Comparison of ENCODE assay signal across 21 mouse cellular contexts in genomic region chr9:33954319-33954718, GRCm38 (mm10).
"Had no signal": no experiment of that assay in that cellular context is flagged by ENCODE, and none has a peak within 500 bp of the region (broad histone marks: within the 10 kb centered on the region; RNA-seq: fewer than 3 reads in every experiment).

No protein-coding gene starts in this region.

- ATAC-seq: liver, postnatal 0 days; lung, postnatal 0 days; midbrain, embryonic 16.5 days had no signal

- DNase-seq: liver, postnatal 0 days; lung, adult 2 months; lung, postnatal 14 days; lung, postnatal 36 days; midbrain, embryonic 14.5 days; retina, postnatal 1 day; thymus, adult 2 months; thymus, postnatal 25 days; thymus, postnatal 4 days had no signal

- H3K9me3 ChIP-seq: lung, embryonic 15.5 days; megakaryocyte, embryonic 14.5 days; midbrain, embryonic 10.5 days; midbrain, embryonic 12.5 days; neural tube, embryonic 13.5 days; neural tube, embryonic 15.5 days; stomach, embryonic 15.5 days had no signal

- H3K4me2 ChIP-seq: lung, embryonic 15.5 days; midbrain, embryonic 12.5 days; neural tube, embryonic 13.5 days; neural tube, embryonic 15.5 days; stomach, embryonic 15.5 days had no signal

- H3K4me1 ChIP-seq: lung, embryonic 15.5 days; megakaryocyte, embryonic 14.5 days; midbrain, embryonic 10.5 days; midbrain, embryonic 12.5 days; neural tube, embryonic 13.5 days; neural tube, embryonic 15.5 days; stomach, embryonic 15.5 days had no signal

- H3K4me3 ChIP-seq: lung, embryonic 15.5 days; megakaryocyte, embryonic 14.5 days; midbrain, embryonic 10.5 days; midbrain, embryonic 12.5 days; myocyte; neural tube, embryonic 13.5 days; neural tube, embryonic 15.5 days; stomach, embryonic 15.5 days had no signal

- H3K27ac ChIP-seq: lung, embryonic 15.5 days; macrophage; midbrain, embryonic 10.5 days; midbrain, embryonic 12.5 days; neural tube, embryonic 13.5 days; neural tube, embryonic 15.5 days; stomach, embryonic 15.5 days; stomach, postnatal 0 days had no signal

- H3K27me3 ChIP-seq: lung, embryonic 15.5 days; megakaryocyte, embryonic 14.5 days; midbrain, embryonic 12.5 days; neural tube, embryonic 13.5 days; neural tube, embryonic 15.5 days; stomach, embryonic 15.5 days had no signal

- H3K36me3 ChIP-seq: lung, embryonic 15.5 days; midbrain, embryonic 10.5 days; midbrain, embryonic 12.5 days; neural tube, embryonic 13.5 days; neural tube, embryonic 15.5 days; stomach, embryonic 15.5 days had no signal

- H3K9ac ChIP-seq: liver, postnatal 0 days; lung, embryonic 15.5 days; midbrain, embryonic 12.5 days; neural tube, embryonic 13.5 days; neural tube, embryonic 15.5 days; stomach, embryonic 15.5 days had no signal
